Mouse (Mus musculus) lung, adult 2 months (tissue): Measurements from ENCODE around the gene Arhgap28. TPM values are rescaled to one million over a fixed set of nuclear protein-coding genes. Genes with fewer than 3 reads are reported as not detected.

ENCODE experiments used
- DNase-seq: peaks from one replicate; pipeline ENCODE4 v3.0.0; 2022
- H3K4me1 ChIP-seq: fragments of 200-500 bp; 2 replicates; pipeline ENCODE4 v1.6.1; 2011; ENCODE audit warnings: low read length; ENCODE audit not compliant: control insufficient read depth, insufficient read depth
- H3K4me3 ChIP-seq: fragments of 200-500 bp; replicated peaks from 2 replicates; pipeline ENCODE3; 2011; ENCODE audit warnings: low read depth, mild to moderate bottlenecking, control low read depth, low read length; ENCODE audit errors: extremely low read depth
- CTCF ChIP-seq: fragments of 200-500 bp; IDR thresholded peaks from 2 replicates; pipeline ENCODE4 v1.5.1; 2011; ENCODE audit warnings: mild to moderate bottlenecking, low read length, control low read depth; ENCODE audit not compliant: insufficient read depth
- POLR2A ChIP-seq: fragments of 200-500 bp; IDR thresholded peaks from 2 replicates; pipeline ENCODE4 v1.6.1; 2011; ENCODE audit warnings: low read depth, mild to moderate bottlenecking, control low read depth, low read length, borderline replicate concordance; ENCODE audit errors: extremely low read depth
- WGBS: fragments of 180-500 bp; shearing (Covaris S2); methylation state at CpG from one replicate; pipeline ENCODE4 v1.1.7; 2018; 5-methylcytosine and 5-hydroxymethylcytosine counted together
- polyA plus RNA-seq: library from polyadenylated mRNA; depleted of rRNA; stranded (reverse); fragments of >200 nt; gene quantifications from 2 replicates; pipeline ENCODE4 v1.2.3, GENCODE M21; 2012; rRNA removed

Gene Arhgap28
- 4.8 and 7.4 TPM in 2 replicates for polyA plus RNA-seq

GRCm38 (mm10) chr17:68003741-68004560 is at the start of gene Arhgap28:
TSS of gene Arhgap28 (minus strand) at chr17:68004120.
- peaks cover 3% of the 10 kb centered on the region; the same call in 1 of the 2 replicates for H3K4me1 ChIP-seq
- WGBS, result under 1% methylated on average over 65 of the region's 65 CpGs
- DNase-seq, result peak; percentile 90
- TF ChIP-seq CTCF, result no peak
- peak; percentile 41; the same call in 1 of the 2 replicates for TF ChIP-seq POLR2A
- H3K4me3 ChIP-seq, result peak within 1 kb of the TSS; percentile 85

- H3K4me3 ChIP-seq, result no peak overlapping the region
- no peaks in the 10 kb centered on the region for H3K4me1 ChIP-seq
- TF ChIP-seq CTCF, result no peak
- TF ChIP-seq POLR2A, result no peak
- DNase-seq, result no peak
- 67% methylated on average over 7 of the region's 7 CpGs for WGBS
Measured at GRCm38 (mm10) chr17:68046341-68046675, 42.4 kb upstream of the Arhgap28 start.

GRCm38 (mm10) chr17:68045655-68046340 is 41.9 kb upstream of the Arhgap28 start:
- TF ChIP-seq CTCF, result no peak
- no peak for TF ChIP-seq POLR2A
- no peaks in the 10 kb centered on the region for H3K4me1 ChIP-seq
- no peak for DNase-seq
- no peak overlapping the region for H3K4me3 ChIP-seq
- 46% methylated on average over 8 of the region's 8 CpGs for WGBS

GRCm38 (mm10) chr17:68042377-68042776 is 38.5 kb upstream of the Arhgap28 start:
- no peak for DNase-seq
- Histone ChIP-seq H3K4me1 (no peaks in the 10 kb centered on the region), H3K4me3 (no peak overlapping the region)
- WGBS, result 93% methylated on average over 4 of the region's 4 CpGs
- no peak for TF ChIP-seq POLR2A
- no peak for TF ChIP-seq CTCF

GRCm38 (mm10) chr17:68037011-68037410 is 33.1 kb upstream of the Arhgap28 start:
- Histone ChIP-seq H3K4me3 (no peak overlapping the region), H3K4me1 (no peaks in the 10 kb centered on the region)
- no peak for DNase-seq
- TF ChIP-seq POLR2A (no peak), CTCF (no peak)
- 23% methylated on average over 1 of the region's 1 CpGs for WGBS

GRCm38 (mm10) chr17:68029495-68029894 is 25.6 kb upstream of the Arhgap28 start:
- no peaks in the 10 kb centered on the region for H3K4me1 ChIP-seq
- 75% methylated on average over 5 of the region's 5 CpGs for WGBS
- TF ChIP-seq POLR2A, result no peak
- no peak for TF ChIP-seq CTCF

GRCm38 (mm10) chr17:68028519-68028918 is 24.6 kb upstream of the Arhgap28 start:
- TF ChIP-seq CTCF, result no peak
- TF ChIP-seq POLR2A, result no peak
- DNase-seq, result no peak
- WGBS, result 95% methylated on average over 4 of the region's 4 CpGs
- Histone ChIP-seq H3K4me1 (no peaks in the 10 kb centered on the region), H3K4me3 (no peak overlapping the region)

More at GRCm38 (mm10) chr17:68029495-68029894, 25.6 kb upstream of the Arhgap28 start:
- no peak for DNase-seq
- H3K4me3 ChIP-seq, result no peak overlapping the region

- no peak overlapping the region for H3K4me3 ChIP-seq
- WGBS, result 65% methylated on average over 7 of the region's 7 CpGs
- H3K4me1 ChIP-seq, result no peaks in the 10 kb centered on the region
- TF ChIP-seq POLR2A, result no peak
- no peak for TF ChIP-seq CTCF
- no peak for DNase-seq
Measured at GRCm38 (mm10) chr17:68024327-68024726, 20.4 kb upstream of the Arhgap28 start.

GRCm38 (mm10) chr17:68019466-68020065 is 15.6 kb upstream of the Arhgap28 start:
- 34% methylated on average over 15 of the region's 15 CpGs for WGBS
- Histone ChIP-seq H3K4me3 (no peak overlapping the region), H3K4me1 (no peaks in the 10 kb centered on the region)
- DNase-seq, result no peak
- TF ChIP-seq POLR2A (no peak), CTCF (no peak)
